Mouse (Mus musculus) MEL (cell line): Measurements from ENCODE around the gene Gm20388.

Experiments
- CHD1 ChIP-seq: IDR thresholded peaks from 2 replicates; pipeline ENCODE4 v1.6.1; 2012; ENCODE audit warnings: low read depth, mild to moderate bottlenecking, inconsistent platforms, low read length, improper control_type of control experiment
- CTCF ChIP-seq, 3 experiments: IDR thresholded peaks in 2 of 3; conservative IDR thresholded peaks in 1 of 3; 2 replicates each; pipeline ENCODE4 v1.5.1; 2011 to 2012; ENCODE audit warnings: low read length in 3 of 3, low read depth in 2 of 3, mild to moderate bottlenecking in 2 of 3, improper control_type of control experiment in 1 of 3, inconsistent platforms in 1 of 3, mixed read lengths in 1 of 3, moderate library complexity in 1 of 3; ENCODE audit not compliant: control insufficient read depth in 1 of 3, insufficient read depth in 1 of 3, poor library complexity in 1 of 3, severe bottlenecking in 1 of 3
- EP300 ChIP-seq, 2 experiments: IDR thresholded peaks; 2 replicates each; pipeline ENCODE4 v1.6.1; 2011; ENCODE audit warnings: improper control_type of control experiment in 2 of 2, low read length in 2 of 2, low read depth in 1 of 2, mild to moderate bottlenecking in 1 of 2
- GATA1 ChIP-seq: IDR thresholded peaks from 2 replicates; pipeline ENCODE4 v1.6.1; 2011; ENCODE audit warnings: low read depth, low read length, improper control_type of control experiment
- MEF2A ChIP-seq: IDR thresholded peaks from 2 replicates; pipeline ENCODE4 v1.6.1; 2014; ENCODE audit warnings: low read depth, mild to moderate bottlenecking, inconsistent platforms, low read length, improper control_type of control experiment; ENCODE audit not compliant: poor library complexity, insufficient replicate concordance, severe bottlenecking; ENCODE audit errors: extremely low read depth
- POLR2A ChIP-seq, 2 experiments: IDR thresholded peaks; 2 replicates each; pipeline ENCODE4 v1.6.1; 2011 to 2012; ENCODE audit warnings: low read length in 2 of 2, mild to moderate bottlenecking in 2 of 2, control low read depth in 1 of 2, improper control_type of control experiment in 1 of 2, low read depth in 1 of 2, moderate library complexity in 1 of 2; ENCODE audit not compliant: control insufficient read depth in 1 of 2, insufficient read depth in 1 of 2, poor library complexity in 1 of 2
- USF1 ChIP-seq: IDR thresholded peaks from 2 replicates; pipeline ENCODE4 v1.6.1; 2014; ENCODE audit warnings: low read depth, mild to moderate bottlenecking, inconsistent platforms, low read length, improper control_type of control experiment, moderate library complexity
- ZKSCAN1 ChIP-seq: IDR thresholded peaks from 2 replicates; pipeline ENCODE4 v1.6.1; 2012; ENCODE audit warnings: low read depth, mild to moderate bottlenecking, inconsistent platforms, low read length, improper control_type of control experiment, moderate library complexity
- ZNF384 ChIP-seq: IDR thresholded peaks from 2 replicates; pipeline ENCODE4 v1.6.1; 2012; ENCODE audit warnings: low read depth, mild to moderate bottlenecking, inconsistent platforms, low read length, improper control_type of control experiment

- TF ChIP-seq CHD1 (no peak), ZKSCAN1 (no peak), USF1 (no peak), EP300 (IDR thresholded peaks at IDR 0.05; ENCODE audit: low read depth in 1 of 2, low read length in 2 of 2) (no peak), POLR2A (IDR thresholded peaks at IDR 0.05; ENCODE audit: control insufficient read depth in 1 of 2, insufficient read depth in 1 of 2, low read depth in 1 of 2, low read length in 2 of 2, poor library complexity in 1 of 2) (no peak), MEF2A (no peak), ZNF384 (no peak), CTCF (IDR thresholded peaks at IDR 0.05 in 2 of 3, conservative IDR thresholded peaks at IDR 0.05 in 1 of 3; ENCODE audit: control insufficient read depth in 1 of 3, insufficient read depth in 1 of 3, low read depth in 2 of 3, low read length in 3 of 3, poor library complexity in 1 of 3, severe bottlenecking in 1 of 3) (no peak), GATA1 (no peak)
Observed at GRCm38 (mm10) chr8:122224650-122225022, 2314.0 kb downstream of the Gm20388 start.
